Mouse (Mus musculus) kidney, adult 18-20 months (tissue): ENCODE measurements around the gene Cox16.
"Not testable (repeated sequence)": the region's sequence is repeated elsewhere in the genome, so short reads cannot be mapped to it uniquely, and the experiment has no call there.

Experiments
- DNase-seq: peaks from one replicate; pipeline ENCODE4 v3.0.0; 2021

Cox16 gene

GRCm38 (mm10) chr12:81484727-81485191 is at the start of gene Cox16:
TSS of gene Cox16 (minus strand) at chr12:81485127.
- DNase-seq: peak; percentile 94

- DNase-seq: no peak
Measured at GRCm38 (mm10) chr12:81533029-81533419, 48.1 kb upstream of the Cox16 start.

- DNase-seq: peak; percentile 89
Measured at GRCm38 (mm10) chr12:81532316-81533028, 47.5 kb upstream of the Cox16 start, which contains the start of the genes Gm20498 and Synj2bp. TSS of gene Gm20498 (minus strand) at chr12:81532905. TSS of gene Synj2bp (minus strand) at chr12:81532911.

GRCm38 (mm10) chr12:81530587-81530986 is 45.7 kb upstream of the Cox16 start:
- DNase-seq: not testable (repeated sequence)

- not testable (repeated sequence) for DNase-seq
Measured at GRCm38 (mm10) chr12:81496906-81497305, 12.0 kb upstream of the Cox16 start.

GRCm38 (mm10) chr12:81490491-81490890 is 5.6 kb upstream of the Cox16 start:
- DNase-seq: no peak

GRCm38 (mm10) chr12:81485311-81485710 is 384 bp upstream of the Cox16 start:
- no peak for DNase-seq

GRCm38 (mm10) chr12:81484212-81484611 is 715 bp downstream of the Cox16 start:
- DNase-seq: no peak

GRCm38 (mm10) chr12:81483656-81484055 is 1.3 kb downstream of the Cox16 start:
- no peak for DNase-seq

GRCm38 (mm10) chr12:81459051-81459450 is 25.9 kb downstream of the Cox16 start:
- not testable (repeated sequence) for DNase-seq

GRCm38 (mm10) chr12:81438985-81439384 is 45.9 kb downstream of the Cox16 start:
- not testable (repeated sequence) for DNase-seq

GRCm38 (mm10) chr12:81434778-81435177 is 50.1 kb downstream of the Cox16 start:
- DNase-seq: peak; percentile 37

- no peak for DNase-seq
Measured at GRCm38 (mm10) chr12:81421846-81422245, 63.1 kb downstream of the Cox16 start, which contains the start of gene Adam4. TSS of gene Adam4 (minus strand) at chr12:81421946.

- DNase-seq: no peak
Measured at GRCm38 (mm10) chr12:81413211-81413610, 71.7 kb downstream of the Cox16 start.

GRCm38 (mm10) chr12:81408966-81409365 is 76.0 kb downstream of the Cox16 start:
- DNase-seq: no peak

- peak; percentile 43 for DNase-seq
Measured at GRCm38 (mm10) chr12:81402187-81402586, 82.7 kb downstream of the Cox16 start.

- not testable (repeated sequence) for DNase-seq
Measured at GRCm38 (mm10) chr12:81379364-81379763, 105.6 kb downstream of the Cox16 start, which contains the start of gene Gm4787. TSS of gene Gm4787 (minus strand) at chr12:81379464.

- no peak for DNase-seq
Measured at GRCm38 (mm10) chr12:81333841-81334240, 151.1 kb downstream of the Cox16 start.

GRCm38 (mm10) chr12:81332875-81333421 is 152.0 kb downstream of the Cox16 start, which contains the start of gene Slc8a3:
TSS of gene Slc8a3 (minus strand) at chr12:81333180.
- DNase-seq: no peak

GRCm38 (mm10) chr12:81331937-81332874 is 152.7 kb downstream of the Cox16 start:
- DNase-seq: no peak

- DNase-seq: no peak
Measured at GRCm38 (mm10) chr12:81331046-81331638, 153.8 kb downstream of the Cox16 start.

GRCm38 (mm10) chr12:81324991-81325390 is 159.9 kb downstream of the Cox16 start:
- DNase-seq: no peak
